Mouse (Mus musculus) ES-E14 (cell line): ENCODE measurements around the gene Mark2. TPM values are rescaled to one million over a fixed set of nuclear protein-coding genes. Genes with fewer than 3 reads are reported as not detected.

Experiments
- DNase-seq: peaks from one replicate; pipeline ENCODE4 v3.0.0-alpha.2; 2013; ENCODE audit warnings: low read depth, low spot score
- H3K27ac ChIP-seq: 2 replicates; pipeline ENCODE4 v1.5.1; 2012; ENCODE audit warnings: low read depth, mild to moderate bottlenecking, low read length, moderate library complexity, mixed read lengths; ENCODE audit not compliant: poor library complexity, insufficient read depth, severe bottlenecking
- H3K36me3 ChIP-seq: 2 replicates; pipeline ENCODE4 v1.6.1; 2012; ENCODE audit warnings: mild to moderate bottlenecking, low read length, moderate library complexity, mixed read lengths; ENCODE audit not compliant: control insufficient read depth, poor library complexity, insufficient read depth, severe bottlenecking
- H3K4me1 ChIP-seq, 2 experiments: fragments of 150-350 bp in 1 of 2; sonication (generic) in 1 of 2; 2 replicates each; pipeline ENCODE4 v1.6.1; 2012; ENCODE audit warnings: low read length in 2 of 2, mild to moderate bottlenecking in 1 of 2, mixed read lengths in 1 of 2; ENCODE audit not compliant: control insufficient read depth in 2 of 2, insufficient read depth in 2 of 2, poor library complexity in 1 of 2
- H3K4me3 ChIP-seq, 2 experiments: fragments of 150-350 bp in 1 of 2; sonication (generic) in 1 of 2; 2 replicates each; pipeline ENCODE4 v1.5.1; 2012; ENCODE audit warnings: low read length in 2 of 2, low read depth in 1 of 2, mild to moderate bottlenecking in 1 of 2, mixed read lengths in 1 of 2; ENCODE audit not compliant: insufficient read depth in 1 of 2, poor library complexity in 1 of 2, severe bottlenecking in 1 of 2
- H3K9ac ChIP-seq: 2 replicates; pipeline ENCODE4 v1.6.1; 2012; ENCODE audit warnings: low read depth, mild to moderate bottlenecking, low read length, mixed read lengths; ENCODE audit not compliant: poor library complexity, insufficient read depth, severe bottlenecking
- H3K9me3 ChIP-seq: fragments of 150-350 bp; sonication (generic); 2 replicates; pipeline ENCODE4 v1.6.1; 2012; ENCODE audit warnings: low read depth, mild to moderate bottlenecking, low read length; ENCODE audit not compliant: control insufficient read depth, insufficient read depth
- CHD2 ChIP-seq: IDR thresholded peaks from 2 replicates; pipeline ENCODE4 v1.6.1; 2014; ENCODE audit warnings: mild to moderate bottlenecking, low read depth, low read length, inconsistent platforms
- HCFC1 ChIP-seq: IDR thresholded peaks from 2 replicates; pipeline ENCODE4 v1.6.1; 2012; ENCODE audit warnings: low read length, inconsistent platforms, borderline replicate concordance; ENCODE audit not compliant: insufficient read depth
- MAFK ChIP-seq: IDR thresholded peaks from 2 replicates; pipeline ENCODE4 v1.6.1; 2014; ENCODE audit warnings: mild to moderate bottlenecking, low read depth, low read length, inconsistent platforms; ENCODE audit not compliant: insufficient read depth
- ZC3H11A ChIP-seq: IDR thresholded peaks from 2 replicates; pipeline ENCODE4 v1.6.1; 2012; ENCODE audit warnings: low read depth, mild to moderate bottlenecking, inconsistent platforms, low read length, borderline replicate concordance
- ZNF384 ChIP-seq: IDR thresholded peaks from 2 replicates; pipeline ENCODE4 v1.6.1; 2012; ENCODE audit warnings: low read depth, low read length, inconsistent platforms
- in situ Hi-C, 2 experiments: fragments of 600-800 bp; cut with MboI; formaldehyde crosslinking; loops; one replicate each; pipeline ENCODE4 v1.15.1; 2025; ENCODE audit warnings: low sequenced_read_pairs in 2 of 2, inconsistent platforms in 1 of 2; ENCODE audit not compliant: unreplicated experiment in 2 of 2
- total RNA-seq: library from RNA; depleted of rRNA; stranded (reverse); fragments of 300-350 nt; gene quantifications from 2 replicates; pipeline ENCODE4 v1.2.3, GENCODE M21; 2012

Gene Mark2
- total RNA-seq, 1 experiment = 44.0 TPM

DNA sequence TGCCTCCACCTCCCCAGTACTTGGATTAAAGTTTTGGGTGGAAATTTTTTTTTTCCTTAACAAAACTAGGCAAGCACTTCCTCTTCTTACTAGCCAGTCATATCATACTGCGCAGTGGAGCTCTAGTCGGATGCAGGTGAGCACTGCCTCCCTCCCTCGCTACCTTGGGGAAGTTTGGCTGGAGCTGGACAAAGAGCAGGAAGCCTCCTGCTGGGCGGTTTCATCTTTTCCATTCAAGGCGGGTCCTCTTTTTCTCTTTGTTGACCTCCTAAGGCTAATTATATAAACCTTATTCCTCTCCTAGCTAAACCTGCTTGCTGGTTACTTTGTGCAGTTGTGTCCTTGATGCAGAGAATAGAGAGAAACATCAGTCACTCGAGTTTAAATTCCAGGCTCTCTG is 12.0 kb upstream of the Mark2 start:
- H3K9ac ChIP-seq = no peak overlapping the region
- TF ChIP-seq HCFC1 = no peak
- no peak for TF ChIP-seq MAFK
- TF ChIP-seq ZNF384 = no peak
- no peak for TF ChIP-seq CHD2
- no peak for TF ChIP-seq ZC3H11A

DNA sequence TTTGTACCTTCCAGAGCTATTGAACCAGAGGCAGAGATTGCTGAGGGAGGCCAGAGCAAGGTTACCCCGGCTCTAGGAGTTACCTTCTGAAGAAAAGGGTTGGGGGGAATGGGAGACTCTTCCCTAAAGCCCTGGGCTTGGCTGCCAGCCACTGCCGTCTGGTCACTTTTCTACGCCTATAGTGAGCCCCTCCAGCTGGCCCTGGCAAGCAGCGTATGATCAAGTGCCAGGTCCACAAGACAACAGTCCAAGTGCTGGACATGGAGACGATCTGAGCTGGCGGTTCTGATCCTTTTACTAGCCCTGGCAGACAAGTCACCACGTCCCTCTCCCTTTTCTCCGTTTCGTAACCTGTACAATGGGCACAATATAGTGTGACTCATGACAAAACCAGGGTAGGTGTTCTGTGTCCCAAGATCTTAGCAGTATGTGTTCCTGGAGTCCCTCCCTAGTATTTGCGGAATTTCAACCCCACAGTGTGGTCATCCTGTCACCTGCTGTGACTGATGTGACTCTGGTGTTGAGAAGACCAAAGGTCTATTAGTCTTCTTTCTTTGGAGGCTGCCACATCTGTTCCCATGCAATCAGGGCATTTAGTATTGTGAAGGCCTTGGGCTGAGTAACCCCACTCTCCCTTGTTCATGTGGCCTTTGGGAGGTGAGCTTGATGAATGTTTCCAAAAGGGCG is 11.3 kb upstream of the Mark2 start:
- H3K9me3 ChIP-seq = no peaks in the 10 kb centered on the region
- no peak overlapping the region for H3K27ac ChIP-seq
- H3K4me3 ChIP-seq = no peak overlapping the region
- in situ Hi-C loops = no loop called here
- H3K9ac ChIP-seq = no peak overlapping the region; the same call in 1 of the 2 replicates
- H3K36me3 ChIP-seq = peaks cover 5% of the 10 kb centered on the region; the same call in 1 of the 2 replicates
- TF ChIP-seq HCFC1 = no peak
- TF ChIP-seq ZNF384 = no peak
- no peak for TF ChIP-seq CHD2
- TF ChIP-seq MAFK = no peak
- no peak for DNase-seq
- peaks cover 0 to 13% of the 10 kb centered on the region in 2 experiments; a peak in 2 of 4 replicates for H3K4me1 ChIP-seq

More for the DNA sequence above, 12.0 kb upstream of the Mark2 start:
- no peaks in the 10 kb centered on the region for H3K9me3 ChIP-seq
- peaks cover 6% of the 10 kb centered on the region; the same call in 1 of the 2 replicates for H3K36me3 ChIP-seq
- DNase-seq = peak; percentile 66
- in situ Hi-C loops = no loop called here
- no peak overlapping the region for H3K27ac ChIP-seq
- H3K4me1 ChIP-seq = peaks cover 0 to 14% of the 10 kb centered on the region in 2 experiments; a peak in 2 of 4 replicates
- no peak overlapping the region for H3K4me3 ChIP-seq

DNA sequence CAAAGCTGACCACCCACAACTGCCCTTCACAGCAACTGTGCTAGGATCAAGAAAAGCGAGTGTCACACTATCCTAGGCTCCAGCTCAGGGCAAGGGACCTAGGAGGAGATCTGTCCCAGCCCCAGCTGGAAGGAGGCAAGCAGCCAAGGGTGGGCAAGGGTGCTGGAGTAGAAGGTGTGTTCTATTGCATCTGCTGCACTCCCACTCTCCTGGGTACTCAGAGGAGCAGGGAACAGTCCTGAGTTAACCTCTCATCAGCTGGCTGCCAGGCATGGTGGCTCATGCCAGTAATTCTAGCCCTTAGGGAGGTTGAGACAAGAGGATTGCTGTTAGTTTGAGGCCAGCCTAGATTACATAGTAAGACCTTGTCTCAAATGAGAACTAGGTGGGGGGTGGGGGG is 8.3 kb upstream of the Mark2 start:
- no peak overlapping the region for H3K4me3 ChIP-seq
- no peak for DNase-seq
- H3K4me1 ChIP-seq = peaks cover 0 to 13% of the 10 kb centered on the region in 2 experiments; a peak in 2 of 4 replicates
- H3K9ac ChIP-seq = no peak overlapping the region
- H3K36me3 ChIP-seq = no peaks in the 10 kb centered on the region
- no peak overlapping the region for H3K27ac ChIP-seq
- in situ Hi-C loops = loop anchor here in 1 of 2 experiments (10.0 kb wide), 1 partner anchor 295 kb away; the partner anchor contains the start of gene Macrod1
- no peaks in the 10 kb centered on the region for H3K9me3 ChIP-seq
- no peak for TF ChIP-seq MAFK

DNA sequence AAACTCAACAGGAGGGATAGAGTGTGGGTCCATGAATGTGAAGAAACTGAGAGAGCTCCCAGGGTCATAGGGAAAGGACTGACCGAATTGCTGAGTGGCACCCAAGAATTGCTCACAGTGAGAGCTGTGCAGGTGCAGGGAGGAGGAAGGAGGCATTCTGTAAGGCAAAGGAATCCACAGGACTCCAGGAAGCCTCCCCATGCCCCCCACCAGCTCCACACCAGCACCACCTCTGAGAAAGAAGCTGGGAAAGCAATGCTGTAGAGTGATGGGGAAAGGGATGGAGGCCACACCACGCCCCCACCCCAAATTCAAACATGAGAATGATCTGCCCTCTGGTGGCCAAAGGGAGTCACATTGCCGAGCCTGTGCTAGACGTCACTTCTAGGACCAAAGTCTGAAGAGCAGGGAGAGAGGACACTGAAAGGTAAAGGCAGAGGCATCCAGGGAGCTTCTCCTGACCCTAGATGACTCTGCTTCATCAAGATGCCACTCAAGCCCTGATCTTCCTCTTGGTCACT is 3.6 kb upstream of the Mark2 start:
- Histone ChIP-seq H3K27ac (no peak overlapping the region), H3K36me3 (no peaks in the 10 kb centered on the region), H3K4me1 (peaks cover 0 to 4% of the 10 kb centered on the region in 2 experiments; a peak in 1 of 4 replicates), H3K9ac (no peak overlapping the region), H3K4me3 (no peak overlapping the region), H3K9me3 (no peaks in the 10 kb centered on the region)
- DNase-seq = peak; percentile 57
- TF ChIP-seq ZNF384 (no peak), CHD2 (no peak), ZC3H11A (peak; percentile 81), HCFC1 (no peak), MAFK (no peak)
- in situ Hi-C loops = loop anchor here in 1 of 2 experiments (10.0 kb wide), 1 partner anchor 290 kb away; the partner anchor contains the start of gene Macrod1

- Histone ChIP-seq H3K36me3 (peaks cover 8% of the 10 kb centered on the region; the same call in 1 of the 2 replicates), H3K9me3 (no peaks in the 10 kb centered on the region), H3K4me3 (no peak overlapping the region), H3K27ac (no peak overlapping the region), H3K4me1 (peaks cover 7 to 18% of the 10 kb centered on the region in 2 experiments; a peak in 3 of 4 replicates), H3K9ac (no peak overlapping the region)
- in situ Hi-C loops = loop anchor here in 1 of 2 experiments (10.0 kb wide), 1 partner anchor 288 kb away; the partner anchor contains the start of gene Macrod1
- TF ChIP-seq CHD2 = no peak
- no peak for TF ChIP-seq HCFC1
- no peak for TF ChIP-seq ZC3H11A
- TF ChIP-seq ZNF384 = no peak
- TF ChIP-seq MAFK = no peak
- no peak for DNase-seq
Measured at GRCm38 (mm10) chr19:7342646-7343045, 986 bp upstream of the Mark2 start.
